Mouse (Mus musculus) bone marrow, adult 2 months (tissue): ENCODE results near the gene Cdk17.

Source experiments
- CTCF ChIP-seq: fragments of 200-500 bp; IDR thresholded peaks from 2 replicates; pipeline ENCODE4 v1.5.1; 2011; ENCODE audit warnings: low read length, control low read depth; ENCODE audit not compliant: control insufficient read depth, insufficient read depth
- POLR2A ChIP-seq: fragments of 200-500 bp; IDR thresholded peaks from 2 replicates; pipeline ENCODE4 v1.6.1; 2011; ENCODE audit warnings: low read depth, mild to moderate bottlenecking, control low read depth, low read length, borderline replicate concordance; ENCODE audit not compliant: control insufficient read depth

GRCm38 (mm10) chr10:93142600-93143284, 17.9 kb upstream of the Cdk17 start:
- no peak for TF ChIP-seq CTCF
- TF ChIP-seq POLR2A: no peak
